Mouse (Mus musculus): ENCODE results near the gene Heatr5b. TPM values are rescaled to one million over a fixed set of nuclear protein-coding genes. Genes with fewer than 3 reads are reported as not detected.
"Not testable (repeated sequence)": the region's sequence is repeated elsewhere in the genome, so short reads cannot be mapped to it uniquely, and the experiment has no call there.

Heatr5b gene
- polyA plus RNA-seq, 1 experiment = 30.8 TPM

- peaks cover 46% of the 10 kb centered on the region for H3K36me3 ChIP-seq (ENCODE audit: control insufficient read depth, insufficient read depth, low read length)
- no peaks in the 10 kb centered on the region for H3K4me1 ChIP-seq (replicated peaks; ENCODE audit: control insufficient read depth, insufficient read depth, low read length)
- no peak for DNase-seq
- no peak overlapping the region for H3K27ac ChIP-seq (ENCODE audit: control insufficient read depth, insufficient read depth, low read length)
- no peaks in the 10 kb centered on the region for H3K27me3 ChIP-seq (ENCODE audit: control insufficient read depth, insufficient read depth, low read length)
- 95% methylated on average over 3 of the region's 3 CpGs for WGBS
- TF ChIP-seq CTCF (IDR thresholded peaks at IDR 0.05; ENCODE audit: borderline replicate concordance, control insufficient read depth, extremely low read depth, insufficient read depth, low read length, poor library complexity) = no peak
- TF ChIP-seq POLR2A (IDR thresholded peaks at IDR 0.05; ENCODE audit: control insufficient read depth, extremely low read depth, insufficient read depth, low read length, poor library complexity) = no peak
- H3K4me3 ChIP-seq (ENCODE audit: control insufficient read depth, insufficient read depth, low read length) = no peak overlapping the region
These were observed 43.0 kb downstream of the Heatr5b start for GRCm38 (mm10) chr17:78792122-78792521.

GRCm38 (mm10) chr17:78791690-78792070, 43.5 kb downstream of the Heatr5b start:
- peaks cover 41% of the 10 kb centered on the region for H3K36me3 ChIP-seq (ENCODE audit: control insufficient read depth, insufficient read depth, low read length)
- H3K27ac ChIP-seq (ENCODE audit: control insufficient read depth, insufficient read depth, low read length) = no peak overlapping the region
- TF ChIP-seq CTCF (IDR thresholded peaks at IDR 0.05; ENCODE audit: borderline replicate concordance, control insufficient read depth, extremely low read depth, insufficient read depth, low read length, poor library complexity) = no peak
- TF ChIP-seq POLR2A (IDR thresholded peaks at IDR 0.05; ENCODE audit: control insufficient read depth, extremely low read depth, insufficient read depth, low read length, poor library complexity) = no peak
- no peaks in the 10 kb centered on the region for H3K4me1 ChIP-seq (replicated peaks; ENCODE audit: control insufficient read depth, insufficient read depth, low read length)
- H3K27me3 ChIP-seq (ENCODE audit: control insufficient read depth, insufficient read depth, low read length) = no peaks in the 10 kb centered on the region
- WGBS = 96% methylated on average over 3 of the region's 3 CpGs
- H3K4me3 ChIP-seq (ENCODE audit: control insufficient read depth, insufficient read depth, low read length) = no peak overlapping the region
- DNase-seq = no peak

GRCm38 (mm10) chr17:78791068-78791689, 44.0 kb downstream of the Heatr5b start:
- WGBS = 95% methylated on average over 7 of the region's 7 CpGs
- DNase-seq = no peak
- Histone ChIP-seq H3K4me1 (replicated peaks; ENCODE audit: control insufficient read depth, insufficient read depth, low read length) (no peaks in the 10 kb centered on the region), H3K27ac (ENCODE audit: control insufficient read depth, insufficient read depth, low read length) (no peak overlapping the region), H3K4me3 (ENCODE audit: control insufficient read depth, insufficient read depth, low read length) (no peak overlapping the region), H3K27me3 (ENCODE audit: control insufficient read depth, insufficient read depth, low read length) (no peaks in the 10 kb centered on the region), H3K36me3 (ENCODE audit: control insufficient read depth, insufficient read depth, low read length) (peaks cover 39% of the 10 kb centered on the region)
- TF ChIP-seq CTCF (IDR thresholded peaks at IDR 0.05; ENCODE audit: borderline replicate concordance, control insufficient read depth, extremely low read depth, insufficient read depth, low read length, poor library complexity) (no peak), POLR2A (IDR thresholded peaks at IDR 0.05; ENCODE audit: control insufficient read depth, extremely low read depth, insufficient read depth, low read length, poor library complexity) (no peak)

GRCm38 (mm10) chr17:78788273-78788672, 46.9 kb downstream of the Heatr5b start:
- DNase-seq = peak; percentile 7
- 92% methylated on average over 3 of the region's 3 CpGs for WGBS
- not testable (repeated sequence) for H3K4me1 ChIP-seq (replicated peaks; ENCODE audit: control insufficient read depth, insufficient read depth, low read length); H3K27me3 ChIP-seq (ENCODE audit: control insufficient read depth, insufficient read depth, low read length); H3K4me3 ChIP-seq (ENCODE audit: control insufficient read depth, insufficient read depth, low read length); H3K27ac ChIP-seq (ENCODE audit: control insufficient read depth, insufficient read depth, low read length)
- peaks cover 21% of the 10 kb centered on the region for H3K36me3 ChIP-seq (ENCODE audit: control insufficient read depth, insufficient read depth, low read length)

- no peak for TF ChIP-seq CTCF (IDR thresholded peaks at IDR 0.05; ENCODE audit: borderline replicate concordance, control insufficient read depth, extremely low read depth, insufficient read depth, low read length, poor library complexity)
- no peak for TF ChIP-seq POLR2A (IDR thresholded peaks at IDR 0.05; ENCODE audit: control insufficient read depth, extremely low read depth, insufficient read depth, low read length, poor library complexity)
- Histone ChIP-seq H3K4me3 (ENCODE audit: control insufficient read depth, insufficient read depth, low read length) (no peak overlapping the region), H3K36me3 (ENCODE audit: control insufficient read depth, insufficient read depth, low read length) (no peaks in the 10 kb centered on the region), H3K4me1 (replicated peaks; ENCODE audit: control insufficient read depth, insufficient read depth, low read length) (no peaks in the 10 kb centered on the region), H3K27me3 (ENCODE audit: control insufficient read depth, insufficient read depth, low read length) (no peaks in the 10 kb centered on the region), H3K27ac (ENCODE audit: control insufficient read depth, insufficient read depth, low read length) (no peak overlapping the region)
- no peak for DNase-seq
- WGBS = 95% methylated on average over 1 of the region's 1 CpGs
These were observed 56.4 kb downstream of the Heatr5b start for GRCm38 (mm10) chr17:78778765-78779164.

- TF ChIP-seq POLR2A (IDR thresholded peaks at IDR 0.05; ENCODE audit: control insufficient read depth, extremely low read depth, insufficient read depth, low read length, poor library complexity) (no peak), CTCF (IDR thresholded peaks at IDR 0.05; ENCODE audit: borderline replicate concordance, control insufficient read depth, extremely low read depth, insufficient read depth, low read length, poor library complexity) (no peak)
- Histone ChIP-seq H3K36me3 (ENCODE audit: control insufficient read depth, insufficient read depth, low read length) (peaks cover 10% of the 10 kb centered on the region), H3K4me1 (replicated peaks; ENCODE audit: control insufficient read depth, insufficient read depth, low read length) (no peaks in the 10 kb centered on the region), H3K27me3 (ENCODE audit: control insufficient read depth, insufficient read depth, low read length) (no peaks in the 10 kb centered on the region), H3K4me3 (ENCODE audit: control insufficient read depth, insufficient read depth, low read length) (no peak overlapping the region), H3K27ac (ENCODE audit: control insufficient read depth, insufficient read depth, low read length) (no peak overlapping the region)
- WGBS = 92% methylated on average over 2 of the region's 2 CpGs
- no peak for DNase-seq
These were observed 62.8 kb downstream of the Heatr5b start for GRCm38 (mm10) chr17:78772317-78772716.

GRCm38 (mm10) chr17:78770932-78771331, 64.2 kb downstream of the Heatr5b start:
- Histone ChIP-seq H3K27ac (ENCODE audit: control insufficient read depth, insufficient read depth, low read length) (no peak overlapping the region), H3K4me1 (replicated peaks; ENCODE audit: control insufficient read depth, insufficient read depth, low read length) (no peaks in the 10 kb centered on the region), H3K27me3 (ENCODE audit: control insufficient read depth, insufficient read depth, low read length) (no peaks in the 10 kb centered on the region), H3K36me3 (ENCODE audit: control insufficient read depth, insufficient read depth, low read length) (peaks cover 15% of the 10 kb centered on the region), H3K4me3 (ENCODE audit: control insufficient read depth, insufficient read depth, low read length) (no peak overlapping the region)
- WGBS = 97% methylated on average over 7 of the region's 7 CpGs
- no peak for TF ChIP-seq CTCF (IDR thresholded peaks at IDR 0.05; ENCODE audit: borderline replicate concordance, control insufficient read depth, extremely low read depth, insufficient read depth, low read length, poor library complexity)
- no peak for TF ChIP-seq POLR2A (IDR thresholded peaks at IDR 0.05; ENCODE audit: control insufficient read depth, extremely low read depth, insufficient read depth, low read length, poor library complexity)
- DNase-seq = no peak

Measured in thymus, adult 2 months (tissue).